Mouse (Mus musculus) thymus, adult 2 months (tissue): Measurements from ENCODE around the gene Samd4.

Experiments
- CTCF ChIP-seq: fragments of 200-500 bp; IDR thresholded peaks from 2 replicates; pipeline ENCODE4 v1.5.1; 2012; ENCODE audit warnings: mild to moderate bottlenecking, control low read depth, low read length, moderate library complexity, borderline replicate concordance; ENCODE audit not compliant: control insufficient read depth, poor library complexity, insufficient read depth; ENCODE audit errors: extremely low read depth
- POLR2A ChIP-seq: fragments of 200-500 bp; IDR thresholded peaks from 2 replicates; pipeline ENCODE4 v1.6.1; 2012; ENCODE audit warnings: mild to moderate bottlenecking, low read length, control low read depth, moderate library complexity; ENCODE audit not compliant: control insufficient read depth, poor library complexity, insufficient read depth; ENCODE audit errors: extremely low read depth

- TF ChIP-seq CTCF (no peak), POLR2A (no peak)
These were observed 171.2 kb downstream of the Samd4 start for GRCm38 (mm10) chr14:47053824-47054223.
